Mouse (Mus musculus) ES-Bruce4 (cell line): ENCODE measurements around the gene Gpr157.

Experiments used
- CTCF ChIP-seq: IDR thresholded peaks from one replicate; pipeline ENCODE4 v1.8.1; 2011; ENCODE audit warnings: low read depth, low read length
- POLR2A ChIP-seq: IDR thresholded peaks from one replicate; pipeline ENCODE4 v1.8.1; 2011; ENCODE audit warnings: low read length; ENCODE audit not compliant: insufficient read depth

- TF ChIP-seq CTCF (peak; percentile 53), POLR2A (no peak)
Observed at GRCm38 (mm10) chr4:150126373-150126772, 39.2 kb downstream of the Gpr157 start.
